Mouse (Mus musculus) left cerebral cortex, adult 8-10 months (tissue): ENCODE measurements around the gene Gm13199. TPM values are rescaled to one million over a fixed set of nuclear protein-coding genes. Genes with fewer than 3 reads are reported as not detected.

Source experiments
- DNase-seq, 2 experiments: peaks; one replicate each; pipeline ENCODE4 v3.0.0; 2022; ENCODE audit warnings: low spot score in 2 of 2
- total RNA-seq, 4 experiments: library from RNA; stranded (reverse); gene quantifications; 2 replicates each; pipeline ENCODE4 v1.2.4; 2022

Gm13199 gene
- 1 to 10 TPM in 2 of 4 experiments, under 1 TPM in 2; 0.56 to 2.1 (median 1.1) TPM for total RNA-seq

DNA sequence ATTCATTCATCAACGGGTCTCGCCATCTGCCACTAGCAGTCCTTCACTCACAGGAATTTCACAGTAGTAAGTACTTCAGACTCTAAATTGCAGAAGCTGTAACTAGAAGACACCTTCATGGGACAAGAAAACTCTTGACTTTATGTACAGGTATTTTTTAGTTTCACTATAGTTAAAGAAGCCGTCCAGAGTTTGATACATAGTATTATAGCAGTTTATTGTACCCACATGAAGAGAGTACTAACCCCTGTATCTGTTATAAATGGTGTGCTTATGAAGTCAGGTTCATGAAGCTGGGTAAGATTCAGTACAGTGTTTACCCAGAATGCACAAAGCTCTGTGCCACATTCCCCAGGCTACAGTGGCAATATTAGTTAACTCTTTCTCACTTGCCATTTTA is at the start of gene Gm13199:
TSS of gene Gm13199 (minus strand) at position 101 of the 400 bp plus-strand sequence.
- DNase-seq, result no peak

GRCm38 (mm10) chr2:5911282-5911965 is 48.7 kb upstream of the Gm13199 start:
- DNase-seq, result no peak

DNA sequence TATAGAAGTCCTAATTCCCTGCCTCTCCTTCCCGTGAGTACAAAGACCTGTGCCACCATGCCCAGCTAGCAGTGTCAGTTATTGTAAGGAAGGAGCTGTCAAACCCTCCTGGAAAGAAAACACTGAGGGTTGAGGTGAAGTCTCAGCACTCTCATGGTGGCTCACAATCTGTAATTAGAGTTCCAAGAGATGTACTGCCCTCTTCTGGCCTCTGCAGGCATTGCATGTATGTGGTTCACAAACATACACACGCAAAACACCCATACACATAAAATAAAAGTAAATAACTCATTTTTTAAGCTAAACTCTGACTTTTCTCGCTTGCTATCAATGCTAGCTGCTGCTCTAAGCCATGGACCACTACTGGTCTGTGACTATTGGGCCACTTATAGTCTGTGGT is 43.9 kb upstream of the Gm13199 start:
- no peak for DNase-seq

DNA sequence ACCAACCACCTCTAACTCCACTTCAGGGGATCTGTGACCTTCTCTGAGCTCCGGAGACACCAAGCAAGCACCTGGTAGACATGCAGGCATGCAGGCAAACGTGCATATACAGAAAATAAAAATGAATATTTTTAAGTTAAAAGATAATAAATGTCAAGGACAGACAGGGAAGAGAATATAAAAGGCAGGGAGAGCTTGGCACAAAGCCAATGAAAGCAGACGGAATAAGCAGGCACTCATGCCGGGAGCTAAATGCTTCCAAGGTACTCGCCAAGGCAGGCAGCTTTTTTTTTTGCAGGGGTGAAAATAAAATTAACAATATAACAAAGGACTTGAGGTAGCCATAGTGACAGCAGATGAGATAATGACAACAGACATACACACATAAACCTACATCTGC is 43.4 kb upstream of the Gm13199 start:
- DNase-seq, result peak in 1 of 2 experiments; percentile 36

- DNase-seq, result no peak
Measured at GRCm38 (mm10) chr2:5900145-5900544, 37.4 kb upstream of the Gm13199 start.

- DNase-seq, result peak; percentile 97 to 99
Measured at GRCm38 (mm10) chr2:5894843-5895570, 32.3 kb upstream of the Gm13199 start, which contains the start of gene Sec61a2. Gene Sec61a2, minus strand, starts transcription at chr2:5895432.

- DNase-seq, result no peak
Measured at GRCm38 (mm10) chr2:5894296-5894695, 31.6 kb upstream of the Gm13199 start.

GRCm38 (mm10) chr2:5889412-5889811 is 26.7 kb upstream of the Gm13199 start:
- DNase-seq, result peak in 1 of 2 experiments; percentile 30

DNA sequence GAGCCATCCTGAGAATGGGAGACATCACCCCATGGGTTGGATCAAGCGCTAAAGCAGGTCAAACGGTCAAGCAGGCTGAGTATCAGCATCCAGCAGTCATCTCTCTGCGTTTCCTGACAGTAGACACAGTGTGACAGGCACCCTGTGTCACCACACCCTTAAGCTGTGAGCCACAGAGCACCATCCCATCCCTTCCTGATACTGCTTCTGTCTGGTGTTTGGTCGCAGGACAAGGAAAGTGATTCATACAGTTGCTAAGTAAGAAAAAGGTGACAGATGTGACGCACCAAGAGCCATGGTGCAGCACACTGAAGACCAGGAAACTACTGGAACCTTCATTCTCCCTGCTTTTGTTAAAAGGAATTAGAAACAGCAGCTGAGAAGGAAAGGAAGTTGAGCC is 26.1 kb upstream of the Gm13199 start:
- no peak for DNase-seq

- no peak for DNase-seq
Measured at GRCm38 (mm10) chr2:5877446-5877845, 14.7 kb upstream of the Gm13199 start.

- DNase-seq, result no peak
Measured at GRCm38 (mm10) chr2:5869746-5870145, 7.0 kb upstream of the Gm13199 start.

DNA sequence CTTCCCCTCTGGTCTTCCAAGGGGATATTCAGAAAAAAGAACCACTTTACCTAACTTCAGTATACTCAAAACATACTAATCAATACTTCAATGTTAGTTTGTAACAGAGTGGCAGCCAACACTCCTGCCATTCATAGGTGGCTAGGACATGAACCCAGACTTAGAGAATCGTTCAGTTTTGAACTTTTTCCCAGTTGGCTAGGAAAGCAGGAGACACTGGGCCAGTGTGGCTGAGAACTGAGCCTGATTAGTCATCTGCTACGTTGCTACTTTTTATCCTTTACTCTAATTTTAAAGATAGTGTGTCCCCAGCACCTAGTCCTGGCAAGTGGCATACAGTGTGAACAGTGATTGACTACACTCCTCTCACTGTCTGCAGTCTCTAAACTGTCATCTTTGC is 4.9 kb upstream of the Gm13199 start:
- no peak for DNase-seq

DNA sequence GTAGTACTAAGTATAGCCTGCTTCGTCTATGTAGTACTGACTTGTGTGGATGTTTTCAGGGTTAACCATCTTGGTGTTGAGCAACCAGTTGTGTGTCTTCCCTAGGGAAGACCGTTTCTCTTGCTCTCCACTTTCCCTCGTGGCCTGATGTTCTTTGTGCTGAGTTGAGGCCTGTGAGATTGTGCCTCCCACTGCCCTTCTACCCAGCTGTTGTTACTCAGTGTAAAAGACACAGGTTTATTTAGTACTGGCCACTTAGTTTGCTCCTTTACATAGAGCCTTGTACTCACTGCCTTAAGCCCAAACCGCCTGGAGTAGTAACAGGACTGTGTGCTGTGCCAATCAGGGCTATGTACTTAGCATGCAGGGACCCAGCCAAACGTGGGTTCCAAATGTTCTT is 10.9 kb downstream of the Gm13199 start:
- no peak for DNase-seq

GRCm38 (mm10) chr2:5851116-5851515 is 11.6 kb downstream of the Gm13199 start:
- no peak for DNase-seq

DNA sequence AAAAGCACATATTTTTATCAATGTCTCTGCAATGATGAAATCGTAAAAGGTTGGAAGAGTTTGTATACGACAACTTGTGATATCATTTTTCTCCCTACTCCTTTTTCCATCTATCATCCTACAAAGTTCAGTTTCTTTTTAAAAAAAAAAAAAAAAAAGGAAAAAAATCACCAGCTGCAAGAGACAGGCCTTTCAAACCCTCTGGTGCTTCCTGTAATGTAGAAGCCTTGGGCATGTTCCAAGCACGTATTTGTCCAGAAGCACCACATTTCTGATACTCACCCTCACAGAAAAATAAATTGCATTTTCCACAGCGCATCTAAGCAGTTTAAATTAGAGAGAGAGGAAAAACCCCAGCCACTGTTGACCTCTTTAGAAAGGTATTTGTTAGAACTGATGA is 16.9 kb downstream of the Gm13199 start:
- no peak for DNase-seq

GRCm38 (mm10) chr2:5844873-5845631 is 17.7 kb downstream of the Gm13199 start, which contains the start of the genes Nudt5 and Cdc123:
Gene Nudt5, plus strand, starts transcription at chr2:5845019.
Gene Cdc123, minus strand, starts transcription at chr2:5845164.
- DNase-seq, result peak; percentile 86 to 92

DNA sequence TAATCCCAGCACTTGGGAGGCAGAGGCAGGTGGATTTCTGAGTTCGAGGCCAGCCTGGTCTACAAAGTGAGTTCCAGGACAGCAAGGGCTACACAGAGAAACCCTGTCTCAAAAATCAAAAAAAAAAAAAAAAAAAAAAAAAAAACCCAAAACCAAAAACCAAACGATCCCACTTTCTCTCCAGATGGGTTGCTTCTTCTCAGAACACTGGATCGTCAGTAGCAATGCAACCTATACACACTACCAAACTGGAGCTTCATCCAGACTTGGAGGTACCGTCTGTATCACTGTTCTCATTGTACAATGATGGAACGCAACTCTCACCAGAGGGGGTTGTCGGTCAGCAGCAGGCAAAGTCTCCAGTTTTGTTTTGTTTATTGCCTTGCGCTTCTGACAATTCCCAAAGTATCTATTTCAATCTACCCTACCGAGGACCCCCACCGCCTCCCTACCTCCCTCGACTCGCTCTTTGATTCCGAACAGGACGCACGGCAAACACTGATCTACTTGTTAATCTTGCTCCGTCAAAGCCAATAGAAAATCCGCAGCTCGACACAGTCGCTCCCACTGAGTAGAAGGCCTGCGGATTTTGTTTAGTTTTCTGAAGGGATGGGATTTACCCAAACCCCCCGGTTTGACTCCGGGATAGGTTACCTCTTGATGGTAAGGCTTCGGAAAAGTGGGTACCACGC is 18.4 kb downstream of the Gm13199 start:
- DNase-seq, result no peak

DNA sequence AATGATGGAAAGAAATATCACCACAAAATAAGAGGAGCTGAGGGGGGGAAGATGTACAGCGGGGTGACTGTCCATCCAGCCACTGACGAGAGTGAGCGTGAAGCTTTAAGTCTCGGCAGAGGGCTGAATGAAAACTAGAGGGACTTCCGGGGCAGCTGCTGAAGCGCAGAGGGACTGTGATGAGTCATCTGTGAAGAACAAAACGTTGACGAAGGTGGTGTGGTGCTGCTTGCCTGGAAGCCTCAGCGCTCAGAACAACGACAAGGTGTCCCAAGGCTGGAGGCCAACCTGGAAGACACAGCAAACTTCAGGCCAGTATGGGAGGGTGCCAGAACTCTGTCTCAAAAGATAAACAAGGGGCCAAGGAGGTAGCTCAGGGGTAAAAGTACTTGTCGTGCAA is 21.9 kb downstream of the Gm13199 start:
- DNase-seq, result no peak

DNA sequence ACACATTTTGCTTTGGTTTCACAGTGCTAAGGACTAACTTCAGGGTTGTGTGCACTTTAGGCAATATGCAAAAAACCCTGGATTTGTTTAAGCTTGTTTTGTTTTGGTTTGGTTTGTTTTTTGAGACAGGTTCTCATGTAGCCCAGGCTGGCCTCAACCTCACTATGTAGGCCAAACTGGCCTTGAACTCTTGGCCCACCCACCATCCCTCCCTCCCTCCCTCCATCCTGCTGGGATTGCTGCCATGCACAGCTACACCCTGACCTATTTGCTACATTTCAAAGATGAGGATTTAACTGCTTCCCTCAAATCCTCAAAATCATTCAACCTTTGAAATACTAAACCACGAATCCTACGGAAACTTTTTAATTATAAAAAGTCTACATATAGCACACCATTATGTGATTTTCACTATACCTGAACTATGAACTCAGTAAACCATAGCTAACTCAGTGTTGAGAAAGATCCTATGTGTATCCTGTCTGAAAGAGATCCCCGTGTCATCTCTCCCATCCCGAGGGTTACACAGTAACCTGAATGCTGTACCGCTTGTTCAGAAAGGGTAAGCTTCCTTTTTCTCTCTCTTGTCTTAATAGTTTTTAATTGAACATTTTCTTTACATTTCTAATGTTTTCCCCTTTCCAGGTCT is 37.3 kb downstream of the Gm13199 start:
- DNase-seq, result no peak

- DNase-seq, result no peak
Measured at GRCm38 (mm10) chr2:5824685-5825084, 38.0 kb downstream of the Gm13199 start.

DNA sequence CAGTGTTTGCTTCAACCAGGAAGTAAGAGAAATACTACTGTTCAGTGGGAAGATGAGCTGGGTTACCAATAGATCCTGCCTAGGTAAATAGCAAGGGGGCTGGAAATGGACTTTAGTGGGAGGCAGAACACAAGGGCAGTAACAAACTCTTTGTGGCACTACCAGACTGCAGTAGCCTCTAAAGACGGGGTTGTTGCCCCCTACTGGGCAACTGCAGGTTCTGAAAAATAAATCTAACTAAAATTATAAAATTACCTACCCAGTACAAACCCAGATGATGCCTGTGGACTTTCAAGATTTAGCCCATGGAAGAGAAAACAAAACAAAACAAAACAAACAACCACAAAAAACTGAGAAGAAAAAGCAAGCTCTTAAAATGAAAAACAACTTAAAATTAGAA is 38.5 kb downstream of the Gm13199 start:
- DNase-seq, result no peak
